Mouse (Mus musculus): ENCODE measurements around the gene Ogfr. TPM values are rescaled to one million over a fixed set of nuclear protein-coding genes. Genes with fewer than 3 reads are reported as not detected.

The Ogfr gene
- polyA plus RNA-seq (2015; fragmentation: Nextera tagmentation; extraction: Ambion mirVana) = 85.0 and 88.1 TPM in 2 replicates

DNA sequence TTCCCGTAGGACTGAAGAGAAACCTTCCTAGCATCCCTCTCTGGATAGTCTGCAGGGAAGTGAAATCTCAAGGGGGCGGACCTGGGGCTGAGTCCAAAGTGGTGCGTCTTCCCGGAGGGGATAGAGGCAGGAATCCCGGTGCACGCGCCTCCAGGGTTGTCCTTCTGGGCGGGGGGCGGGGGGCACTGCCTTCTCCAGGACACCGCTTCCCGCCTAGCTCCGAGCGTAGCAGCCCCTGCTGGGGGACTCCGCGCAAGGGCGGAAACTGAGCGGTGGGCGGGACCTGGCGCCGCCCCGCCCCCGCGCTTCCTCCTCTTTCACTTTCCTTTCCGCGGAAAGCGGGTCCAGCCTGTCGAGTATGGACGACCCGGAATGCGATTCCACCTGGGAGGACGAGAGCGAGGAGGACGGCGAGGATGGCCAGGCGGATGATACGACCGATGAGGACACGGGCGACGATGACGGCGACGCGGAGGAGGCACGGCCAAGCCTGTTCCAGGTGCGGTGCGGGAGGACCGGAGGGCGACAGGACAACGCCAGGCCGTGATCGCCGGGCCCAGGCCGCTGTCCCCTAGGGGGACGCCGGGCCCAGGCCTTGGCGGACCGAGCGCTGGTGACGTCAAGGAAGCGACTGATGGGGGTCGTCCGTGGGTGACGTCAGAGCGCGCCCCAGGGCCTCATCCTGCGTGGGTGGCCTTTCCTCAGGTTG, at the start of gene Ogfr:
Gene Ogfr (plus strand): TSS at position 123 of the 709 bp plus-strand sequence.
- peak within 1 kb of the TSS; percentile 88 for H3K27ac ChIP-seq
- no peaks in the 10 kb centered on the region for H3K27me3 ChIP-seq
- peaks cover 17% of the 10 kb centered on the region for H3K4me1 ChIP-seq
- under 1% methylated on average over 49 of the region's 67 CpGs for WGBS
- H3K4me2 ChIP-seq (replicated peaks) = peak within 1 kb of the TSS; percentile 90
- no peaks in the 10 kb centered on the region for H3K9me3 ChIP-seq
- H3K4me3 ChIP-seq = peak within 1 kb of the TSS; percentile 94
- peaks cover 62% of the 10 kb centered on the region for H3K36me3 ChIP-seq
- H3K9ac ChIP-seq = peak within 1 kb of the TSS; percentile 93
- peak; percentile 92 for ATAC-seq (ENCODE audit: low FRiP score, low read depth)

DNA sequence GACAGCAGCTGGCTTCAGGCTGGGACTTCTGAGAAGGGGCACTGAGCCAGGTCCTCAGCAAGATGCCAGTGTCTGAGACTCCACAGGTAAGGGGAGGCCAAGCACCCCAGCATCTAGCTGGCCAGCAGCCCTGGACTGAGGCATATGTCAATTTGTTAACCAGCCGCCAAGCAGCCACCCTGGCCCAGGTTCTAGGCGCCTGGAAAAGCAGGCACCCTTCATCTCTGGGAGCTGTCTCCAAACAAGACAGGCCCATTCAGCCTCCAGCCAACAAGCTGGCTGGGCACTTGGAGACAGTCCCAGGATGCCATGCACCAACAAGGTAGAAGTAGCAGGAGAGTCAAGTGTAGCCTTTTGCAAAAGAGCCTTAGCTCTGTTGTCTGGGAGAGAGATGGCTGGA, 45.4 kb upstream of the Ogfr start:
- WGBS = 83% methylated on average over 2 of the region's 2 CpGs
- no peak overlapping the region for H3K9ac ChIP-seq
- H3K4me1 ChIP-seq = peaks cover 3% of the 10 kb centered on the region; the same call in 1 of the 2 replicates
- H3K27me3 ChIP-seq = no peaks in the 10 kb centered on the region
- ATAC-seq (ENCODE audit: low FRiP score, low read depth) = no peak
- H3K4me2 ChIP-seq (replicated peaks) = no peak overlapping the region
- H3K36me3 ChIP-seq = no peaks in the 10 kb centered on the region
- no peaks in the 10 kb centered on the region for H3K9me3 ChIP-seq
- no peak overlapping the region for H3K27ac ChIP-seq
- no peak overlapping the region for H3K4me3 ChIP-seq

GRCm38 (mm10) chr2:180545046-180545445, 44.0 kb upstream of the Ogfr start:
- H3K4me1 ChIP-seq = peaks cover 3% of the 10 kb centered on the region; the same call in 1 of the 2 replicates
- no peaks in the 10 kb centered on the region for H3K36me3 ChIP-seq
- no peak overlapping the region for H3K4me3 ChIP-seq
- H3K27ac ChIP-seq = no peak overlapping the region
- no peak for ATAC-seq (ENCODE audit: low FRiP score, low read depth)
- no peaks in the 10 kb centered on the region for H3K27me3 ChIP-seq
- no peak overlapping the region for H3K4me2 ChIP-seq (replicated peaks)
- no peaks in the 10 kb centered on the region for H3K9me3 ChIP-seq
- 78% methylated on average over 18 of the region's 18 CpGs for WGBS
- no peak overlapping the region for H3K9ac ChIP-seq

DNA sequence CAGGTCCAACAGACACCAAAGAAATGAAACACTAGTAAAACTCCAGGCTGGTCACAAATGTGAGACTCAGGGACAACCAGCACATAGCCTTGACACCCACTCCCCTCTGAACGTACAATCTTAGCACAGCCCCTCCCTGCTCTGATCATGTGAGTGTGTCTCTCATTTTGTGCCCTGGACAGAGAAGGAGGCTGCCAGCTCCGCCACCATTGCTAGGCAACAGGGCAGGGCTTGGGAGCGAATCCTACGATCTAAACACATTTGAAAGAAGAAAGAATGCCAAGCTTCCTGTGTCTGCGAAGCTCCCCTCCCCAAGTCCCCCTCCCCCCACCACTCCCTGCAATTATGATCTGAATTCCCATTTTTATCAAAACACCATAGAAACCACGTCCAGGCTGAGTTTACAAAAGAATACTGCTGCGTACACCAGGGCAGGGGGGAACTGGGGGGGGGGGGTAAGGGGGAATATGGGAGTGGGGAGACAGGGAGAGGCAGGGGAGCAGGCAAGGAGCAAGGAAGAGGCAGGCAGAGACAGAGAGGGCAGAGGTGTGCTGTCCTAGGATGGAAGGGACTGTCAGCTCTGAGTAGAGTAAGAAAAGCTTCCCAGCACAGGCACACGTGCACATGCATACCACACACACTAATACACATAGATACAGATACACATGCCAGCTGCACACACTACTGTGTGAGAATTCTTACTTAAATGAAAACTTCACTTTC, 41.5 kb upstream of the Ogfr start:
- no peak for ATAC-seq (ENCODE audit: low FRiP score, low read depth)
- no peak overlapping the region for H3K4me2 ChIP-seq (replicated peaks)
- no peak overlapping the region for H3K4me3 ChIP-seq

DNA sequence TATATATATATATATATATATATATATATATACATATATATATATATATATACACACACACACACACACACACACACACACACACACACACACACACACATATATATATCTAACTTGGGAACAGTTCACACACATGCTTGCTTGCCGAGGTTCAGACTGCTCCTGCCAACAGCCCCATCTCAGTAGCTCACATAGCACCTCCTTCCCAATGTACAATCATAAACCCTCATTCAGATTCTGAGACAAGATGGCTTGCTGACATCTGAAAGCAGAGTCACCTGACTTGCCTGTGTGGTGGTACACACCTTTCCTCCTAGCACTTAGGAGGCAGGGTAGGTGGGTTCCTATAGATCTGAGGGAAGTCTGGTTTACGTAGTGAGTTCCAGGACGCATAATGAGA, 36.7 kb upstream of the Ogfr start:
- Histone ChIP-seq H3K36me3 (no peaks in the 10 kb centered on the region), H3K4me1 (peaks cover 8% of the 10 kb centered on the region; the same call in 1 of the 2 replicates), H3K9me3 (no peaks in the 10 kb centered on the region), H3K4me2 (replicated peaks) (no peak overlapping the region), H3K9ac (no peak overlapping the region), H3K4me3 (no peak overlapping the region), H3K27me3 (no peaks in the 10 kb centered on the region), H3K27ac (no peak overlapping the region)
- no peak for ATAC-seq (ENCODE audit: low FRiP score, low read depth)
- WGBS = 75% methylated on average over 3 of the region's 3 CpGs

More for the DNA sequence above, 41.5 kb upstream of the Ogfr start:
- WGBS = 42% methylated on average over 8 of the region's 8 CpGs
- Histone ChIP-seq H3K27me3 (no peaks in the 10 kb centered on the region), H3K4me1 (peaks cover 3% of the 10 kb centered on the region; the same call in 1 of the 2 replicates), H3K36me3 (no peaks in the 10 kb centered on the region), H3K9ac (no peak overlapping the region), H3K9me3 (no peaks in the 10 kb centered on the region), H3K27ac (no peak overlapping the region)

- H3K9me3 ChIP-seq = no peaks in the 10 kb centered on the region
- 58% methylated on average over 3 of the region's 3 CpGs for WGBS
- H3K4me3 ChIP-seq = no peak overlapping the region
- H3K27ac ChIP-seq = no peak overlapping the region
- no peaks in the 10 kb centered on the region for H3K36me3 ChIP-seq
- H3K4me2 ChIP-seq (replicated peaks) = no peak overlapping the region
- no peak overlapping the region for H3K9ac ChIP-seq
- no peak for ATAC-seq (ENCODE audit: low FRiP score, low read depth)
- H3K4me1 ChIP-seq = 0 out of 2 replicates have a peak, but pooled peaks cover 5% of the 10 kb centered on the region
- no peaks in the 10 kb centered on the region for H3K27me3 ChIP-seq
These were observed 33.8 kb upstream of the Ogfr start for GRCm38 (mm10) chr2:180555219-180555618.

DNA sequence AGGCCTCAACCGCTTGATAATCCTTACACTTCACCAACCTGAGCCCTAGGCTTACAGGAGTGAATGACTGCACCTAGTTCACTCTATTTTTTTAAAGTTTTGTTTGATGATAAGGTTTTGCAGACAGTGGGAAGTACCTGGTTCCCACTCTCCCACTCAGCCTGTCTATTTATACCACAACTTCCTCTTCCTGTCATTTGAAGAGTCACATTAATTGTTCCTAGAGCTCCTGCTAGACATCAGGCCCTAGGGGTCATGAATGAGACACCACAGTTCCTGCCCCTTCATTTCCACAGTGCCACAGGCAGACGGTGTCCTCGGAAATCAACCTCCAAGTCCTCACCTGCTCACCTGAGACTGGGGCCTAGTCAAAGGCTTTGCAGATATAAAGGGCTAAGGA, 32.6 kb upstream of the Ogfr start:
- Histone ChIP-seq H3K9ac (no peak overlapping the region), H3K27ac (no peak overlapping the region), H3K9me3 (no peaks in the 10 kb centered on the region), H3K4me2 (replicated peaks) (no peak overlapping the region), H3K36me3 (no peaks in the 10 kb centered on the region), H3K27me3 (no peaks in the 10 kb centered on the region), H3K4me3 (no peak overlapping the region), H3K4me1 (0 out of 2 replicates have a peak, but pooled peaks cover 5% of the 10 kb centered on the region)
- no peak for ATAC-seq (ENCODE audit: low FRiP score, low read depth)
- WGBS = 80% methylated on average over 3 of the region's 3 CpGs

GRCm38 (mm10) chr2:180560245-180560644, 28.8 kb upstream of the Ogfr start:
- Histone ChIP-seq H3K9me3 (no peaks in the 10 kb centered on the region), H3K27ac (no peak overlapping the region), H3K27me3 (0 out of 2 replicates have a peak, but pooled peaks cover 2% of the 10 kb centered on the region), H3K4me2 (replicated peaks) (no peak overlapping the region), H3K9ac (no peak overlapping the region), H3K4me1 (no peaks in the 10 kb centered on the region), H3K4me3 (no peak overlapping the region), H3K36me3 (no peaks in the 10 kb centered on the region)
- 53% methylated on average over 5 of the region's 5 CpGs for WGBS
- no peak for ATAC-seq (ENCODE audit: low FRiP score, low read depth)

DNA sequence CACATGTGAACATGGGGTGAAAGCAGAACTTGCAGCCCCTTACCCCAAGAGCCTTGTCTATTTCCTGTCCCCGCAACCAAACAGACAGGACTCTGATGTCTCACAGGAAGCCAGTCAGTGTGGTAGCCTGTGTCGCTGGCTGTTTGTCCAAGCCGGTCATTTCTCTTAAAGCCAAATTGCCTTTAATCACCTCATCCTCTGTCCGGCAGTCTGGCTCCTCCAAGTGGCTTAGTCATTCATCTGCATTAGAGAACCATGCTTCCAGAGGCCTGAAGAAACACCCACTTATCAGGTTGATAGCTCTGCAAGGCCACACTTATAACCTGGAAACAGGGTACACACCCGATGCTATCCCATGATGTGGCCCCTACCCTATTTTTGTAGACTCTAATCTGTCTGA, 26.9 kb upstream of the Ogfr start:
- Histone ChIP-seq H3K4me1 (no peaks in the 10 kb centered on the region), H3K9ac (no peak overlapping the region), H3K4me2 (replicated peaks) (no peak overlapping the region), H3K27ac (no peak overlapping the region), H3K36me3 (no peaks in the 10 kb centered on the region), H3K4me3 (no peak overlapping the region), H3K9me3 (no peaks in the 10 kb centered on the region), H3K27me3 (0 out of 2 replicates have a peak, but pooled peaks cover 2% of the 10 kb centered on the region)
- ATAC-seq (ENCODE audit: low FRiP score, low read depth) = no peak
- 38% methylated on average over 5 of the region's 5 CpGs for WGBS

- no peak for ATAC-seq (ENCODE audit: low FRiP score, low read depth)
- H3K9me3 ChIP-seq = no peaks in the 10 kb centered on the region
- no peak overlapping the region for H3K4me2 ChIP-seq (replicated peaks)
- H3K36me3 ChIP-seq = no peaks in the 10 kb centered on the region
- H3K27me3 ChIP-seq = 0 out of 2 replicates have a peak, but pooled peaks cover 2% of the 10 kb centered on the region
- no peak overlapping the region for H3K9ac ChIP-seq
- WGBS = 58% methylated on average over 6 of the region's 6 CpGs
- no peak overlapping the region for H3K4me3 ChIP-seq
- H3K4me1 ChIP-seq = peaks cover 2% of the 10 kb centered on the region; the same call in 1 of the 2 replicates
- no peak overlapping the region for H3K27ac ChIP-seq
These were observed 25.7 kb upstream of the Ogfr start for GRCm38 (mm10) chr2:180563296-180563695.

GRCm38 (mm10) chr2:180563841-180564240, 25.2 kb upstream of the Ogfr start:
- no peaks in the 10 kb centered on the region for H3K9me3 ChIP-seq
- H3K4me1 ChIP-seq = peaks cover 7% of the 10 kb centered on the region
- no peaks in the 10 kb centered on the region for H3K36me3 ChIP-seq
- 0 out of 2 replicates have a peak, but pooled peaks cover 2% of the 10 kb centered on the region for H3K27me3 ChIP-seq
- H3K4me3 ChIP-seq = no peak overlapping the region
- no peak overlapping the region for H3K27ac ChIP-seq
- no peak overlapping the region for H3K9ac ChIP-seq
- H3K4me2 ChIP-seq (replicated peaks) = no peak overlapping the region
- 33% methylated on average over 5 of the region's 5 CpGs for WGBS
- ATAC-seq (ENCODE audit: low FRiP score, low read depth) = no peak

DNA sequence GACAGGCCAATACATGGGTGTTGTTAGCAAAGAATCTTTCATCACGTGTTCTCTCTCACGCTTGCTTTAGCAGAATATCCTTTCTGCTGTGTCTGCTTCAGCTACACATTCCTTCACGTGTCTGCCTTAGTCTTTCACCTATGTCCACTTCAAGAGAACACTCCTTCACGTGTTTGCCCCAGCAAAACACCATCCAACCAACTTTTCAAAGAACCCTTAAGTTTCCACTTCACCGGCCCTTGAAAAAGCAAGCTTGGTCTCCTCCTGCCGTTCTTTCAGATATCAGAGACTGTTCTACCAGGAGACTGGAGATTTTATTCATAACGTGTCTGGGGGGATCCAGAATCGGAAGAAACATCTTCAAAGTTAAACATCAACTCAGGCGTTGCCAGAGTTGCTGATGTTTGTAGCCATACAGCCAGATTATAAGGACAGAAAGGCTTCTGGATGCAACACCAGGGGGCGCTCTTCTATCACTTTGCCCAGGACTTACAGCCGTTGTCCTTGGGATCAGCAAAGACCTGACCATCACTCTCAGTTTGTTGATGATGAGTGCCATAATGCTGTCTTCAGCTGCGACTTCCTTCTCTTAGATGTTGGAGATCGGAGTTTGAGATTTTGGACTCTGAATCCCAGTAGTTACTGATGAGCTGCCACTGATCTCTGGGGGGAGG, 22.7 kb upstream of the Ogfr start:
- Histone ChIP-seq H3K4me2 (replicated peaks) (no peak overlapping the region), H3K4me1 (peaks cover 16% of the 10 kb centered on the region), H3K4me3 (no peak overlapping the region), H3K9ac (no peak overlapping the region), H3K27me3 (0 out of 2 replicates have a peak, but pooled peaks cover 7% of the 10 kb centered on the region), H3K36me3 (no peaks in the 10 kb centered on the region), H3K9me3 (no peaks in the 10 kb centered on the region), H3K27ac (no peak overlapping the region)
- WGBS = 38% methylated on average over 13 of the region's 13 CpGs
- no peak for ATAC-seq (ENCODE audit: low FRiP score, low read depth)

Measured in limb, embryonic 13.5 days (tissue).